Mouse (Mus musculus): ENCODE results near the gene Fbxw5.

GRCm38 (mm10) chr2:25484901-25485647 lies 15.5 kb upstream of the Fbxw5 start:
- TF ChIP-seq POLR2A (IDR thresholded peaks at IDR 0.05; ENCODE audit: extremely low read depth, insufficient read depth, low read length) (no peak), CTCF (IDR thresholded peaks at IDR 0.05; ENCODE audit: low read depth, low read length) (no peak)

All from liver, adult 2 months (tissue).